Mouse (Mus musculus) CH12.LX (cell line): ENCODE results near the gene Rnf43. TPM values are rescaled to one million over a fixed set of nuclear protein-coding genes. Genes with fewer than 3 reads are reported as not detected.

ENCODE experiments used
- DNase-seq: peaks from one replicate; pipeline ENCODE4 v3.0.0-alpha.2; 2013; ENCODE audit errors: extremely low read depth
- H3K27ac ChIP-seq: 2 replicates; pipeline ENCODE4 v1.5.1; 2012; ENCODE audit warnings: low read depth, mild to moderate bottlenecking, control low read depth, moderate library complexity; ENCODE audit not compliant: insufficient read depth
- H3K27me3 ChIP-seq: replicated peaks from 2 replicates; pipeline ENCODE3; 2012; ENCODE audit warnings: inconsistent platforms
- H3K36me3 ChIP-seq, 2 experiments: replicated peaks in 1 of 2; 2 replicates each; pipeline versions ENCODE3 to v1.6.1; 2012; ENCODE audit warnings: inconsistent platforms in 1 of 2, low read length in 1 of 2, mild to moderate bottlenecking in 1 of 2, mixed read lengths in 1 of 2, moderate library complexity in 1 of 2; ENCODE audit not compliant: control insufficient read depth in 1 of 2, insufficient read depth in 1 of 2
- H3K4me1 ChIP-seq, 2 experiments: 2 replicates each; pipeline ENCODE4 v1.6.1; 2012; ENCODE audit warnings: inconsistent platforms in 1 of 2, moderate library complexity in 1 of 2; ENCODE audit not compliant: insufficient read depth in 2 of 2, control insufficient read depth in 1 of 2
- H3K4me2 ChIP-seq: 2 replicates; pipeline ENCODE4 v1.6.1; 2012; ENCODE audit warnings: low read depth, mild to moderate bottlenecking, control low read depth; ENCODE audit not compliant: poor library complexity, insufficient read depth, severe bottlenecking
- H3K4me3 ChIP-seq, 3 experiments: fragments of 150-350 bp in 1 of 3; sonication (generic) in 1 of 3; replicated peaks in 1 of 3; 2 replicates each; pipeline versions ENCODE3 to v1.5.1; 2011 to 2012; ENCODE audit warnings: low read depth in 2 of 3, low read length in 2 of 3, mild to moderate bottlenecking in 2 of 3, moderate library complexity in 2 of 3, control low read depth in 1 of 3, improper control_type of control experiment in 1 of 3, inconsistent platforms in 1 of 3, mixed read lengths in 1 of 3; ENCODE audit not compliant: poor library complexity in 1 of 3
- H3K79me2 ChIP-seq: replicated peaks from 2 replicates; pipeline ENCODE4 v1.6.1; 2012; ENCODE audit warnings: mild to moderate bottlenecking, moderate library complexity; ENCODE audit not compliant: control insufficient read depth, poor library complexity, insufficient read depth, severe bottlenecking; ENCODE audit errors: extremely low read depth
- H3K9ac ChIP-seq: 2 replicates; pipeline ENCODE4 v1.6.1; 2012; ENCODE audit warnings: low read depth, mild to moderate bottlenecking, control low read depth, moderate library complexity; ENCODE audit not compliant: insufficient read depth
- H3K9me3 ChIP-seq: replicated peaks from 2 replicates; pipeline ENCODE3; 2012; ENCODE audit warnings: low read length, inconsistent platforms, mixed read lengths
- MXI1 ChIP-seq: IDR thresholded peaks from 2 replicates; pipeline ENCODE4 v1.6.1; 2011; ENCODE audit warnings: mild to moderate bottlenecking, low read depth, low read length, improper control_type of control experiment
- MYC ChIP-seq: IDR thresholded peaks from 2 replicates; pipeline ENCODE4 v1.6.1; 2011; ENCODE audit warnings: low read depth, mild to moderate bottlenecking, improper control_type of control experiment, low read length
- SIN3A ChIP-seq: IDR thresholded peaks from 2 replicates; pipeline ENCODE4 v1.6.1; 2012; ENCODE audit warnings: low read length, improper control_type of control experiment, inconsistent platforms
- ZC3H11A ChIP-seq: IDR thresholded peaks from 2 replicates; pipeline ENCODE4 v1.6.1; 2012; ENCODE audit warnings: low read depth, mild to moderate bottlenecking, inconsistent platforms, low read length, improper control_type of control experiment
- dilution Hi-C: fragments of 300-500 bp; cut with MboI; formaldehyde crosslinking; loops from 2 replicates; pipeline ENCODE4 v1.14.3; 2020; ENCODE audit warnings: low sequenced_read_pairs; ENCODE audit not compliant: extremely low pct_unique_long_range_greater_than_20kb, extremely low pct_ligation_motif_present
- in situ Hi-C: fragments of 300-500 bp; cut with MboI; formaldehyde crosslinking; loops from 3 replicates; pipeline ENCODE4 v1.14.3; 2019; ENCODE audit warnings: low sequenced_read_pairs, low pct_ligation_motif_present, low pct_unique_long_range_greater_than_20kb, mixed read lengths
- polyA plus RNA-seq: library from polyadenylated mRNA; unstranded; fragments of >175 nt; gene quantifications from 2 replicates; pipeline ENCODE4 v1.2.1, GENCODE M21; 2012; ENCODE audit warnings: low read depth; ENCODE audit not compliant: insufficient read length
- total RNA-seq, 2 experiments: library from RNA; depleted of rRNA; stranded (reverse); fragments of 300-350 nt in 1 of 2; fragments of >200 nt in 1 of 2; gene quantifications; 2 replicates each; pipeline ENCODE4 v1.2.3; 2012 to 2014

The Rnf43 gene
- total and polyA plus RNA-seq, 3 experiments, result 12.2 to 27.7 (median 26.3) TPM

DNA sequence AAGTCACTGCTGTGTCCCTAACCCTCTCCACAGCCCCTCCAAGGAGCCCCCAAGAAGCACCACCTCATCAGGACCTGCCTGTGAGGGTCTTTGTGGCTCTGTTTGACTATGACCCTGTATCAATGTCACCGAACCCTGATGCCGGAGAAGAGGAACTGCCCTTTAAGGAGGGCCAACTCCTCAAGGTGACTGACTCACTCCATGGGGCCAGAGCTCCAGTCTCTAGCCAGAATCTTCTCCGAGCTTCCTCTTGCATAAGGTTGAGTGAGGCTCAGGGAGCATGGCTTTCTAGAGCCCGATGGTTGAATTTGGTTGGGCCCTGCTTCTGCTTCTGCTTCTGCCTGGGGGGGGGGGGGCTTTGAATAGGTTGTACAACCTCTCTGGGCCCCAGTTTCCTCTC is 116.9 kb downstream of the Rnf43 start:
- H3K36me3 ChIP-seq, result peaks cover 93 to 99% of the 10 kb centered on the region in 2 experiments
- H3K4me1 ChIP-seq, result no peaks in the 10 kb centered on the region
- TF ChIP-seq ZC3H11A (no peak), MYC (no peak)
- dilution Hi-C loops, result no loop called here
- in situ Hi-C loops, result no loop called here
- H3K9me3 ChIP-seq, result no peaks in the 10 kb centered on the region
- DNase-seq, result no peak
- H3K27me3 ChIP-seq, result no peaks in the 10 kb centered on the region
- no peaks in the 10 kb centered on the region for H3K79me2 ChIP-seq
- H3K9ac ChIP-seq, result no peak overlapping the region
- no peak overlapping the region for H3K4me3 ChIP-seq
- H3K27ac ChIP-seq, result no peak overlapping the region
- no peak overlapping the region for H3K4me2 ChIP-seq

DNA sequence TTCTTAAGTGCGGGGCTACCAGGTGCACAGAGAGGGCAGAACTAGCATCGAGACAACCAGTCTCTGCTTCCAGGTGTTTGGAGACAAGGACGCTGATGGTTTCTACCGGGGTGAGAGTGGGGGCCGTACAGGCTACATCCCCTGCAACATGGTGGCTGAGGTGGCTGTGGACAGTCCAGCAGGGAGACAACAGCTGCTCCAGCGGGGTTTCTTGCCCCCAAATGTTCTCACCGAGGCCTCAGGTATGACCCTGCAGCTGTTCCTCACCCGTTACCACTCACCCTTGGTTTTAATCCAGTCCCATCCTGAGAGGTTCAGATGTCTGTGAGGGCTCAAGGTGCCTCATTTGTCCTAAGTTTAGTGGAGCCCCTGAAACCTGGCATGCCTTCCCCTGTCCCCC is 117.6 kb downstream of the Rnf43 start:
- Histone ChIP-seq H3K4me2 (no peak overlapping the region), H3K27me3 (no peaks in the 10 kb centered on the region), H3K79me2 (no peaks in the 10 kb centered on the region), H3K4me3 (no peak overlapping the region), H3K9ac (no peak overlapping the region), H3K27ac (no peak overlapping the region), H3K36me3 (peaks cover 93 to 99% of the 10 kb centered on the region in 2 experiments), H3K9me3 (no peaks in the 10 kb centered on the region), H3K4me1 (0 out of 4 replicates have a peak, but pooled peaks cover 0 to 3% of the 10 kb centered on the region in 2 experiments)
- dilution Hi-C loops, result no loop called here
- DNase-seq, result no peak
- TF ChIP-seq MXI1, result no peak
- TF ChIP-seq SIN3A, result no peak
- in situ Hi-C loops, result no loop called here

Other genes with a start within 250 kb of the Rnf43 start
- gene Gm11492, start 96.1 kb upstream of the Rnf43 start, total RNA-seq (2012; rRNA removed), result not detected in 2 replicates
- not detected in 2 replicates for gene Gm11492, start 96.1 kb upstream of the Rnf43 start, total RNA-seq (2014; rRNA removed)
- gene Gm11492, start 96.1 kb upstream of the Rnf43 start, polyA plus RNA-seq, result not detected in 2 replicates
- 1.5 and 1.7 TPM in 2 replicates for gene Sept4, start 93.8 kb upstream of the Rnf43 start, total RNA-seq (2012; rRNA removed)
- 0.32 TPM in 1 of 2 replicates, not detected in the other for gene Sept4, start 93.8 kb upstream of the Rnf43 start, total RNA-seq (2014; rRNA removed)
- gene Sept4, start 93.8 kb upstream of the Rnf43 start, polyA plus RNA-seq, result 0.42 and 1.5 TPM in 2 replicates
- 29.4 and 40.5 TPM in 2 replicates for gene Mtmr4, start 70.6 kb upstream of the Rnf43 start, total RNA-seq (2012; rRNA removed)
- gene Mtmr4, start 70.6 kb upstream of the Rnf43 start, total RNA-seq (2014; rRNA removed), result 27.2 and 29.5 TPM in 2 replicates
- gene Mtmr4, start 70.6 kb upstream of the Rnf43 start, polyA plus RNA-seq, result 31.7 and 32.9 TPM in 2 replicates
- gene Hsf5, start 45.6 kb upstream of the Rnf43 start, total RNA-seq (2012; rRNA removed), result 0.04 TPM in 1 of 2 replicates, not detected in the other
- gene Hsf5, start 45.6 kb upstream of the Rnf43 start, total RNA-seq (2014; rRNA removed), result not detected in 2 replicates
- not detected in 2 replicates for gene Hsf5, start 45.6 kb upstream of the Rnf43 start, polyA plus RNA-seq
- 241 and 287 TPM in 2 replicates for gene Supt4a, start 74.8 kb downstream of the Rnf43 start, total RNA-seq (2012; rRNA removed)
- gene Supt4a, start 74.8 kb downstream of the Rnf43 start, total RNA-seq (2014; rRNA removed), result 251 and 256 TPM in 2 replicates
- gene Supt4a, start 74.8 kb downstream of the Rnf43 start, polyA plus RNA-seq, result 220 and 229 TPM in 2 replicates
- gene Tspoap1, start 97.8 kb downstream of the Rnf43 start, total RNA-seq (2012; rRNA removed), result 19.9 and 36.9 TPM in 2 replicates
- gene Tspoap1, start 97.8 kb downstream of the Rnf43 start, total RNA-seq (2014; rRNA removed), result 12.8 and 16.5 TPM in 2 replicates
- 11.6 and 12.3 TPM in 2 replicates for gene Tspoap1, start 97.8 kb downstream of the Rnf43 start, polyA plus RNA-seq
- gene Mpo, start 130.9 kb downstream of the Rnf43 start, total RNA-seq (2012; rRNA removed), result not detected in 2 replicates
- gene Mpo, start 130.9 kb downstream of the Rnf43 start, total RNA-seq (2014; rRNA removed), result not detected in 2 replicates
- not detected in 2 replicates for gene Mpo, start 130.9 kb downstream of the Rnf43 start, polyA plus RNA-seq
- not detected in 2 replicates for gene Lpo, start 165.6 kb downstream of the Rnf43 start, total RNA-seq (2012; rRNA removed)
- not detected in 2 replicates for gene Lpo, start 165.6 kb downstream of the Rnf43 start, total RNA-seq (2014; rRNA removed)
- gene Lpo, start 165.6 kb downstream of the Rnf43 start, polyA plus RNA-seq, result not detected in 2 replicates
- 17.9 and 24.4 TPM in 2 replicates for gene Mks1, start 190.5 kb downstream of the Rnf43 start, total RNA-seq (2012; rRNA removed)
- 16.9 and 20.4 TPM in 2 replicates for gene Mks1, start 190.5 kb downstream of the Rnf43 start, total RNA-seq (2014; rRNA removed)
- gene Mks1, start 190.5 kb downstream of the Rnf43 start, polyA plus RNA-seq, result 26.3 and 27.7 TPM in 2 replicates
- gene Epx, start 212.8 kb downstream of the Rnf43 start, total RNA-seq (2012; rRNA removed), result not detected in 2 replicates
- gene Epx, start 212.8 kb downstream of the Rnf43 start, total RNA-seq (2014; rRNA removed), result not detected in 2 replicates
- gene Epx, start 212.8 kb downstream of the Rnf43 start, polyA plus RNA-seq, result 0.10 TPM in 1 of 2 replicates, not detected in the other
- gene Olfr462, start 229.5 kb downstream of the Rnf43 start, total RNA-seq (2012; rRNA removed), result 0.17 and 0.34 TPM in 2 replicates
- not detected in 2 replicates for gene Olfr462, start 229.5 kb downstream of the Rnf43 start, total RNA-seq (2014; rRNA removed)
- gene Olfr462, start 229.5 kb downstream of the Rnf43 start, polyA plus RNA-seq, result not detected in 2 replicates
- gene Olfr463, start 234.7 kb downstream of the Rnf43 start, total RNA-seq (2012; rRNA removed), result not detected in 2 replicates
- gene Olfr463, start 234.7 kb downstream of the Rnf43 start, total RNA-seq (2014; rRNA removed), result not detected in 2 replicates
- not detected in 2 replicates for gene Olfr463, start 234.7 kb downstream of the Rnf43 start, polyA plus RNA-seq